Mouse (Mus musculus) neural tube, embryonic 14.5 days (tissue): ENCODE measurements around the gene Gm45062. TPM values are rescaled to one million over a fixed set of nuclear protein-coding genes. Genes with fewer than 3 reads are reported as not detected.

ENCODE experiments used
- ATAC-seq: fragments of 200-750 bp; cut with Nextera tagmentation; 2 replicates; pipeline ENCODE4 v1.8.0; 2017; ENCODE audit warnings: low read depth, mild to moderate bottlenecking, moderate TSS enrichment, moderate library complexity
- H3K27ac ChIP-seq: fragments of 300-500 bp; sonication (generic); 2 replicates; pipeline ENCODE4 v1.5.1; 2014; ENCODE audit warnings: low read depth, mild to moderate bottlenecking, control low read depth, low read length, moderate library complexity, mixed read lengths
- H3K27me3 ChIP-seq: fragments of 300-500 bp; sonication (generic); 2 replicates; pipeline ENCODE4 v1.6.1; 2014; ENCODE audit warnings: low read length; ENCODE audit not compliant: control insufficient read depth, insufficient read depth
- H3K36me3 ChIP-seq: fragments of 300-500 bp; sonication (generic); 2 replicates; pipeline ENCODE4 v1.6.1; 2014; ENCODE audit warnings: low read length, mixed read lengths; ENCODE audit not compliant: control insufficient read depth, insufficient read depth
- H3K4me1 ChIP-seq: fragments of 300-500 bp; sonication (generic); 2 replicates; pipeline ENCODE4 v1.6.1; 2014; ENCODE audit warnings: low read length; ENCODE audit not compliant: control insufficient read depth, insufficient read depth
- H3K4me2 ChIP-seq: fragments of 300-500 bp; sonication (generic); 2 replicates; pipeline ENCODE4 v1.6.1; 2014; ENCODE audit warnings: mild to moderate bottlenecking, low read depth, low read length, control low read depth
- H3K4me3 ChIP-seq: fragments of 300-500 bp; sonication (generic); 2 replicates; pipeline ENCODE4 v1.5.1; 2014; ENCODE audit warnings: low read depth, low read length, control low read depth, mixed read lengths
- H3K9ac ChIP-seq: fragments of 300-500 bp; sonication (generic); replicated peaks from 2 replicates; pipeline ENCODE4 v1.6.1; 2014; ENCODE audit warnings: low read depth, mild to moderate bottlenecking, control low read depth, low read length, mixed read lengths
- H3K9me3 ChIP-seq: fragments of 300-500 bp; sonication (generic); 2 replicates; pipeline ENCODE4 v1.6.1; 2016; ENCODE audit warnings: low read length; ENCODE audit not compliant: control insufficient read depth
- WGBS: fragments of 180-500 bp; shearing (Covaris S2); extraction: QIAGEN DNeasy Blood & Tissue Kit; methylation state at CpG from one replicate; pipeline ENCODE4 v1.1.7; 2014; 5-methylcytosine and 5-hydroxymethylcytosine counted together
- polyA plus RNA-seq: library from polyadenylated mRNA; unstranded; fragments of >200 nt; fragmentation: Nextera tagmentation; extraction: Ambion mirVana; gene quantifications from 2 replicates; pipeline ENCODE4 v1.2.1, GENCODE M21; 2014

Gm45062 gene
- polyA plus RNA-seq, 1 experiment from 2014 or later, result 7.7 TPM

DNA sequence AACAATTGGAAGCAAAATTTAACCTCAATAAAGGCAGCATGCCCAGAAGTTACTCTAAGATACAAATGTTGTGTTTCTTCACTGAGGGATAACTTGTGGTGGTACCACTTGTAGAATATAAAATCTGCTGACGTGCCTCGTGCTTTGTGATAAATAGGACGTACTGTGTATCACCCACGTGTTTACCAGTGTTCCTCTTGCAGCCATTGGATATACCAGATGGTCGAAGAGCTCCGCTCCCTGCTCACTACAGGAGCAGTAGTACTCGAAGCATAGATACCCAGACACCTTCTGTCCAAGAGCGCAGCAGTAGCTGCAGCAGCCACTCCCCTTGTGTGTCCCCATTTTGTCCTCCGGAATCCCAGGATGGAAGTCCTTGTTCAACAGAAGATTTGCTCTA, 323.1 kb downstream of the Gm45062 start:
- WGBS, result 95% methylated on average over 9 of the region's 9 CpGs
- H3K4me3 ChIP-seq, result no peak overlapping the region
- no peak overlapping the region for H3K4me2 ChIP-seq
- H3K9me3 ChIP-seq, result no peaks in the 10 kb centered on the region
- no peaks in the 10 kb centered on the region for H3K36me3 ChIP-seq
- no peaks in the 10 kb centered on the region for H3K27me3 ChIP-seq
- H3K4me1 ChIP-seq, result no peaks in the 10 kb centered on the region
- H3K9ac ChIP-seq, result no peak overlapping the region
- H3K27ac ChIP-seq, result no peak overlapping the region
- no peak for ATAC-seq

DNA sequence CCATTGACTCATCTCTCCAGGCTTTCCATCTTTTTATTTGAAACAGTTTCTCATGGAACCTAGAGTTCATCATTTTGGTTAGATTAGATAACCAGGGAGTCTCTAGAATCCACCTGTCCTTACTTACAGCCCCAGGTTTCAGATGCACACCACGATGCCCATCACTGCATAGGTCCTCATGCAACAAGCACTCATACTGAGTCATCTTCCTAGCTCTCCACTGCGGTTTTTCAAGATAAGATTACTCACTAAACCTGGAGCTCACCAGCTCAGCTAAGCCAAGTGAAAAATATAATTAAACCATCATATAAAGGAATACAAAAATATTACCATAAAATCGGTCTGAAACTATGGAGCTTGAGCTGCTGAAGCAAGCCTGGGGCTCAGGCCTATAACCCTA, 324.6 kb downstream of the Gm45062 start:
- WGBS, result 97% methylated on average over 3 of the region's 3 CpGs
- Histone ChIP-seq H3K9me3 (no peaks in the 10 kb centered on the region), H3K4me3 (no peak overlapping the region), H3K4me2 (no peak overlapping the region), H3K4me1 (no peaks in the 10 kb centered on the region), H3K27ac (no peak overlapping the region), H3K9ac (no peak overlapping the region), H3K36me3 (no peaks in the 10 kb centered on the region), H3K27me3 (no peaks in the 10 kb centered on the region)
- no peak for ATAC-seq

DNA sequence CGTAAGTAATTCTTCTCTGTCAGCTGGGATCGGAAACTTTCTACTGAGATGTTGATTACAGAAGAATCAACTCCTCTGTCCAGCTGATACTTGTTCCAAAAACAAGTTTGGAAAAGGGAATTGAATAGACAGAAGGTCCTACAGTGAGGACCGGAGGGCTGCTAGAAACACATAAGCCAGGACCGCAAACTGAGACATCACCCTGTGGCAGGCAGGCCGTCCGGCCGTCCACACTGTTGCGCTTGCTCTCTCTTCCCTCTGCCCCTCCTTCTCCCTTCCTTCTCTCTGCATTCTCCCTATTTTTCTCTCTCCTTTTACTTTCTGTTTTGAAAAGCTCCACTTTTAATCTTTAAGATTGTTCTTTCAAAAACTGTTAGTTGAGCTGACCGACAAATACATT, 332.4 kb downstream of the Gm45062 start:
- H3K36me3 ChIP-seq, result no peaks in the 10 kb centered on the region
- no peak overlapping the region for H3K4me2 ChIP-seq
- ATAC-seq, result no peak
- H3K27ac ChIP-seq, result no peak overlapping the region
- no peak overlapping the region for H3K9ac ChIP-seq
- no peaks in the 10 kb centered on the region for H3K4me1 ChIP-seq
- H3K9me3 ChIP-seq, result no peaks in the 10 kb centered on the region
- H3K4me3 ChIP-seq, result no peak overlapping the region
- WGBS, result 93% methylated on average over 9 of the region's 9 CpGs
- no peaks in the 10 kb centered on the region for H3K27me3 ChIP-seq

DNA sequence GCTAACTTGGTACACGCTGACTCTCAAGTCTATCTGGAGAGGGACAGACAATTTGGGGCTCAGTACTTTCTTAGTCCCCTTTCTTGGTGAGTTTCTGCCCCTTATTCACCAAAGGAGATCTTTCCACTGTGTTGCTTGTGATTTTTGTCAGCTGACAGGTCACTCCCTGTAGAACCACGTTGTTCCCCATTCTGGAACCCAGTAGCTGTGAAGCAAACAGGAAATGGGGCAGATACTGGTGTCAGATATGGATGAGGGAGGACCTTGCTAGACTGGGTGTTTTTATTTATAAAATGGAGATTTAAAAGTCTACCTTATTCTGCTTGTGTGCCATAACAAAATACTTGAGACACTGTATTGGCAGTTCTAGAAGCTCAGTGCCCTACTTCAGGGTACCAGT, 358.1 kb downstream of the Gm45062 start:
- Histone ChIP-seq H3K4me3 (no peak overlapping the region), H3K9me3 (no peaks in the 10 kb centered on the region), H3K27me3 (no peaks in the 10 kb centered on the region), H3K4me2 (no peak overlapping the region), H3K36me3 (no peaks in the 10 kb centered on the region), H3K9ac (no peak overlapping the region), H3K27ac (no peak overlapping the region), H3K4me1 (no peaks in the 10 kb centered on the region)
- WGBS, result 75% methylated on average over 2 of the region's 2 CpGs
- ATAC-seq, result no peak

DNA sequence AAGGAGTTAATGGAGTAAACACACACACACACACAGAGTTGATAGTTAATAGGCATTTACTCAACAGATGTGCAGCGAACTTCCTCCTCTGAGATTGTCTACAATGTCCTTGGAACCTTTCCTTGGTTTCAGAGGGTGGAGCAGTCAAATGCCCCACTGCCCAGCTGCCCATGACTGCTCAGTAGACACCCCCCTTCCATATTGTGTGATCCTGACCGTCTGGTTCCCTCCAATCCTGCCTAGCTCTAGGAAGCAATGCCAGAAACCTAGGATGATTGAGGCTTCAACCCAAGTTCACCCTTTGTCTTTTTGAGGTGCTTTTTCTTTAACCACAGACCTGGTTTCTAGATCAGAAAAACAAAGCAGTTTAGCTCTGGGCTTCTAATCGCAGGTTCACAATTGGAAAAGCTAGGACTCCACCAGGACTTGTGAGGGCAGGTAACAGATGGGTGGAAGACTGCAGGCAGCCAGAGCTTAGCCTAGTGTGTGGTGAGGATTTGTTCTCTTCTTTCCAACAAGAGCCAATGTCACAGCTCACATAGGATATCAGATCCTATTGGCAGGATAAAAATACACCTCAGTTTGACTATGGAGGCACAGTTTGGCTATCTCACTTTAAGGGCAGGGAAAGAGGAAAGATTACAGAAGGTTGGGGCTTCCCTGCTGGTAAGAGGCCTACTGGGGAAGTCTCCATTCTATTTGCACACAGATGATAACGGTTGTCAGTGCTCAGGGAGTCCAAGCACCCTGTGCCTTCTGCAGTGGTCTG, 360.5 kb downstream of the Gm45062 start:
- ATAC-seq, result no peak
- Histone ChIP-seq H3K4me3 (no peak overlapping the region), H3K27me3 (no peaks in the 10 kb centered on the region), H3K27ac (no peak overlapping the region), H3K9ac (no peak overlapping the region), H3K9me3 (no peaks in the 10 kb centered on the region), H3K4me1 (no peaks in the 10 kb centered on the region), H3K4me2 (no peak overlapping the region), H3K36me3 (no peaks in the 10 kb centered on the region)
- WGBS, result 87% methylated on average over 4 of the region's 4 CpGs

DNA sequence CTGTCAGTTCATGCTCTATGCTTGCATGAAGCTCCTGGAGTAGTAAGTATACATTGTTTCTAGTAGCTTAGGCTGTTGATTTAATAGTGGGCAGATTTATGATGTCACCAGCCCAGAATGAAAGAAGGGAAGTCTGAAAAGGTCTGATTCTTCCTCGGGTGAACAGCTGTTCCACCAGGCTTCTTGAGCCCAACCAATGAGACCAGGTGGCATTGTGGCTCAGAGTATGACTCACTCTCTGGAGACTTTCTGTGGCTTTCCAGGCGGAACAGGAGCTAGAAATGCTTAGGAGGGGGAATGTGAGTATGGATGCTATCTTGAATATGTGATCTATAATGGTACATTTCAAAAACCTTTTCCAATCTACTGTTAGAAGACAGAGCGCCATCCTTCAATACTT, 363.8 kb downstream of the Gm45062 start:
- no peak overlapping the region for H3K4me3 ChIP-seq
- H3K4me1 ChIP-seq, result no peaks in the 10 kb centered on the region
- no peak overlapping the region for H3K9ac ChIP-seq
- no peak overlapping the region for H3K4me2 ChIP-seq
- no peak overlapping the region for H3K27ac ChIP-seq
- ATAC-seq, result no peak
- no peaks in the 10 kb centered on the region for H3K9me3 ChIP-seq
- no peaks in the 10 kb centered on the region for H3K27me3 ChIP-seq
- WGBS, result 64% methylated on average over 3 of the region's 3 CpGs
- H3K36me3 ChIP-seq, result no peaks in the 10 kb centered on the region

DNA sequence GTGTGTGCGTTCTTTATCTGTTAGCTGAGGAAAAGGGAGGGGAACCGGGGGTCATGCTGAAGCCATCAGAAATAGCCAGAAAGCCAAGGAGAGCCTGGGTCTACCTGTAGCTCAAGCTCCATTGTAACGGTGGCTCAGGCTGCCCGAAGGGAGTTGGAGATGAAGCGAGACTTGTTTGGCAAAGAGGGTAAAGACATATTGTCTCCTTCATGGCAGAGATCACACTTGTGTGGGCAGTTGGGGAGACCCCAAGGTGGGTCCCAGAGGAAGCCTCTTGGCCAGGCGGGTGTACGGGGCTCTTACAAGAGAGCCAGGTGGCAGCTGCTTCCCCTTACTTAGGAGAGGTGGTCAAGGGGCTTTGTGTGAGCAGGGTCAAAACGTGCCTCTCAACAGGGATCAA, 369.0 kb downstream of the Gm45062 start:
- WGBS, result 96% methylated on average over 8 of the region's 8 CpGs
- H3K36me3 ChIP-seq, result no peaks in the 10 kb centered on the region

DNA sequence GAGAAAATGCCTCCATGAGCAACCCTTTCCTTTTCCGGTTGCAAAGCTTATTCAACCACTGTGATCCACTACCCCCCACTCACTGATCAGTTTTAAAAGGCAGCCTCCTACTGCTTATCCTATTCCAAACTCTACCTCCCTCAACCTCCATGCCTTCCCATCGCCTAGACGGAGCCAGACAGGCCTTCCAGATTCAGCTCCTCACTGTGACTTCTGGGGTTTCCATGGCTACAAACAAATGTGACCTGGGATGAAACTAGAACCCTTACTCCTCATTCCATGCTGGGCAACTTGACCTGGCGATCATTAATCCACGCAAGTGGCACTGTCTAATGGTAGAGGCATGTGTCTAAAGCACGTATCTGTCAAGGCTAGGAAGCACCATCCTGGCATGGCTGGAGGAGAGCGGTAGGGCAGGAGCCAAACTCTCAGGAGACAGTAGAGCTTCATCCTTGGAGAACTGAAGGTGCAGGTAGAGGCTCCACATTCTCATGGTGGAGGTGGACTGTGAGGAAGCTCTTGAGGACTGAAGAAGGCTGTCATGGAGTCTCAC, 369.5 kb downstream of the Gm45062 start:
- Histone ChIP-seq H3K36me3 (no peaks in the 10 kb centered on the region), H3K9me3 (no peaks in the 10 kb centered on the region), H3K4me2 (no peak overlapping the region), H3K4me3 (no peak overlapping the region), H3K27ac (no peak overlapping the region), H3K4me1 (no peaks in the 10 kb centered on the region), H3K9ac (no peak overlapping the region), H3K27me3 (no peaks in the 10 kb centered on the region)
- whole genome bisulfite sequencing, result 82% methylated on average over 7 of the region's 7 CpGs
- ATAC-seq, result no peak

More for the DNA sequence above, 369.0 kb downstream of the Gm45062 start:
- no peak for ATAC-seq
- no peak overlapping the region for H3K4me3 ChIP-seq
- no peaks in the 10 kb centered on the region for H3K4me1 ChIP-seq
- H3K27me3 ChIP-seq, result no peaks in the 10 kb centered on the region
- H3K4me2 ChIP-seq, result no peak overlapping the region
- H3K27ac ChIP-seq, result no peak overlapping the region
- no peaks in the 10 kb centered on the region for H3K9me3 ChIP-seq
- no peak overlapping the region for H3K9ac ChIP-seq

DNA sequence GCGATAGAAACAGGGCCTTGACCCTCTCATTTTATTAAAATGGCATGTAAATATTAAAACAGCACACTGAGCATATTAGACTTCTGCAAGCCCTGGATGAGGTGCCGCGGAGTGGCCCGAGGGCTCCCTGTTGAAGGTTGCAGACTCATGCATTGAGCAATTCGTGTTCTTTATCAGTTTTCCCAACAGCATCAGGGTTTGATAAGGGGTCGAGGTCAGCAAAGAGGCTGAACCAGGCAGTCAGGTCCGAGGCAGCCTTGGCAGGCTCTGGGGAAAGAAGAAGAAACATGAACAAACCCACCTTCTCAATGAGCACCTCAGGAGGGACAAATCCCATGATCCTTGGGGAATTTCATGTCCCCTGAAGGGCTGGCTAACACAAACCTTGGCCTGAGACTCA, 371.3 kb downstream of the Gm45062 start:
- H3K9me3 ChIP-seq, result no peaks in the 10 kb centered on the region
- no peaks in the 10 kb centered on the region for H3K36me3 ChIP-seq
- no peaks in the 10 kb centered on the region for H3K27me3 ChIP-seq
- no peak overlapping the region for H3K9ac ChIP-seq
- no peak overlapping the region for H3K4me2 ChIP-seq
- no peak overlapping the region for H3K27ac ChIP-seq
- no peak for ATAC-seq
- H3K4me1 ChIP-seq, result no peaks in the 10 kb centered on the region
- H3K4me3 ChIP-seq, result no peak overlapping the region
- 90% methylated on average over 7 of the region's 7 CpGs for WGBS
